Mouse (Mus musculus) forebrain, postnatal 0 days (tissue): ENCODE data around the gene Mmd. TPM values are rescaled to one million over a fixed set of nuclear protein-coding genes. Genes with fewer than 3 reads are reported as not detected.
"Not testable (repeated sequence)": the region's sequence is repeated elsewhere in the genome, so short reads cannot be mapped to it uniquely, and the experiment has no call there.

Experiments used
- ATAC-seq: fragments of 200-750 bp; cut with Nextera tagmentation; 2 replicates; pipeline ENCODE4 v1.8.0; 2017; ENCODE audit warnings: mild to moderate bottlenecking, moderate library complexity
- DNase-seq: peaks from one replicate; pipeline ENCODE4 v3.0.0-alpha.2; 2015
- H3K27ac ChIP-seq: fragments of 300-500 bp; sonication (generic); 2 replicates; pipeline ENCODE4 v1.5.1; 2014; ENCODE audit warnings: low read depth, mild to moderate bottlenecking, antibody characterized with exemption, low read length, moderate library complexity, mixed read lengths
- H3K27me3 ChIP-seq: fragments of 300-500 bp; sonication (generic); 2 replicates; pipeline ENCODE4 v1.6.1; 2014; ENCODE audit warnings: mild to moderate bottlenecking, low read length, mixed read lengths; ENCODE audit not compliant: insufficient read depth
- H3K36me3 ChIP-seq: fragments of 300-500 bp; sonication (generic); 2 replicates; pipeline ENCODE4 v1.6.1; 2014; ENCODE audit warnings: mild to moderate bottlenecking, moderate library complexity; ENCODE audit not compliant: insufficient read depth
- H3K4me1 ChIP-seq: fragments of 300-500 bp; sonication (generic); 2 replicates; pipeline ENCODE4 v1.6.1; 2014; ENCODE audit warnings: antibody characterized with exemption; ENCODE audit not compliant: insufficient read depth
- H3K4me2 ChIP-seq: fragments of 300-500 bp; sonication (generic); 2 replicates; pipeline ENCODE4 v1.6.1; 2014; ENCODE audit warnings: low read depth, mild to moderate bottlenecking, moderate library complexity
- H3K4me3 ChIP-seq: fragments of 300-500 bp; sonication (generic); 2 replicates; pipeline ENCODE4 v1.5.1; 2014; ENCODE audit warnings: low read depth, low read length, mixed read lengths
- H3K9ac ChIP-seq: fragments of 300-500 bp; sonication (generic); 2 replicates; pipeline ENCODE4 v1.6.1; 2014; ENCODE audit warnings: mild to moderate bottlenecking
- H3K9me3 ChIP-seq: fragments of 300-500 bp; sonication (generic); 2 replicates; pipeline ENCODE4 v1.6.1; 2016; ENCODE audit warnings: low read length
- CTCF ChIP-seq: sonication (generic); IDR thresholded peaks from 2 replicates; pipeline ENCODE4 v1.5.1; 2016; ENCODE audit warnings: antibody characterized with exemption, control low read depth, low read depth
- WGBS: fragments of 180-500 bp; shearing (Covaris S2); extraction: QIAGEN DNeasy Blood & Tissue Kit; methylation state at CpG from one replicate; pipeline ENCODE4 v1.1.7; 2014; 5-methylcytosine and 5-hydroxymethylcytosine counted together
- polyA plus RNA-seq: library from polyadenylated mRNA; unstranded; fragments of >200 nt; fragmentation: Nextera tagmentation; extraction: Ambion mirVana; gene quantifications from 2 replicates; pipeline ENCODE4 v1.2.1, GENCODE M21; 2015
- total RNA-seq: library from RNA; depleted of rRNA; stranded (reverse); fragments of >200 nt; gene quantifications from 2 replicates; pipeline ENCODE4 v1.2.3, GENCODE M21; 2014

The Mmd gene
- total and polyA plus RNA-seq, 2 experiments from 2014 or later = 119 to 161 TPM

GRCm38 (mm10) chr11:90280069-90280468 lies 30.8 kb downstream of the Mmd start:
- Histone ChIP-seq H3K4me3 (no peak overlapping the region), H3K36me3 (peaks cover 6% of the 10 kb centered on the region; the same call in 1 of the 2 replicates), H3K27me3 (no peaks in the 10 kb centered on the region), H3K4me2 (no peak overlapping the region), H3K9me3 (no peaks in the 10 kb centered on the region), H3K4me1 (no peaks in the 10 kb centered on the region), H3K9ac (no peak overlapping the region), H3K27ac (no peak overlapping the region)
- WGBS = 91% methylated on average over 5 of the region's 5 CpGs
- no peak for DNase-seq
- ATAC-seq = no peak
- TF ChIP-seq CTCF = no peak

GRCm38 (mm10) chr11:90281943-90282342 lies 32.7 kb downstream of the Mmd start:
- not testable (repeated sequence) for H3K9me3 ChIP-seq, H3K4me1 ChIP-seq, H3K4me3 ChIP-seq, DNase-seq, H3K27ac ChIP-seq, H3K9ac ChIP-seq, H3K36me3 ChIP-seq, ATAC-seq, H3K27me3 ChIP-seq, H3K4me2 ChIP-seq
- WGBS = 92% methylated on average over 2 of the region's 2 CpGs

DNA sequence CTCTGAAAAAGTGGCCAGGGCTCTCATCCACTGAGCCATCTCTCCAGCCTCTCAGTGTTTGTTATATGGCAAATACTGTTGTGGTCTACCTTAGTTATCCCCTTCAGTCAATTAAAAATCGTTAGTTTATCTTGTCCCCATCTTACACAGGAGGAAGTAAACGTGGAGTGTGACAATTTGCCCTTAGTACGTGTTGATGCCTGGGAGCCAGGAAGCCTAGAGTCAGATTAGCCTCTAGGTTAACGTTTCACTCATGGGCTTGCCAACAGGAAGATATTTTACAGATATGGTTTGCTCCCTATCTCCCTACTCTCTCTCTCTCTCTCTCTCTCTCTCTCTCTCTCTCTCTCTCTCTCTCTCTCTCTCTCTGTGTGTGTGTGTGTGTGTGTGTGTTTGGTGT lies 33.9 kb downstream of the Mmd start:
- no peaks in the 10 kb centered on the region for H3K4me1 ChIP-seq
- ATAC-seq = no peak
- H3K27me3 ChIP-seq = no peaks in the 10 kb centered on the region
- no peak overlapping the region for H3K4me3 ChIP-seq
- no peak overlapping the region for H3K4me2 ChIP-seq
- DNase-seq = no peak
- TF ChIP-seq CTCF = no peak
- no peaks in the 10 kb centered on the region for H3K36me3 ChIP-seq
- 80% methylated on average over 4 of the region's 4 CpGs for WGBS
- H3K9ac ChIP-seq = no peak overlapping the region
- no peak overlapping the region for H3K27ac ChIP-seq
- no peaks in the 10 kb centered on the region for H3K9me3 ChIP-seq

DNA sequence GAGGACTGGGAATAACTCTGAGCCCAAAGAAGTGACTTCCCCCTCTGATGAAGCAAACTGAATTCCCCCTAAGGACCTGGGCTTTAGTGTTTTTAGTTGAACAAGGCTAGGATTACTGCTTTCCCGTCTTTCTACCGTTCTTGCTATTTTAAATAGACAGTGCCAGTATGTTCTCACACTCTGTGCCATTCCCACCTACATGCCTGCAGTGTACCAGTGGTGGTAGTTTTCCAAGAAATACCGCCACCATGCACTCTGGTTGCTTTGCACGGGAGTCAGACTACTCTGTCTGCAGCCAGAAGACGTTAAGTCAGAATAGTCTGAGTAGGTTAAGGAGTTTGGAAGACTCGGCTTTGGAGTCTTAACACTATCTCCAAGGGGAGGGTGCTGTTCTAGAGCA lies 34.3 kb downstream of the Mmd start:
- no peaks in the 10 kb centered on the region for H3K36me3 ChIP-seq
- H3K27me3 ChIP-seq = no peaks in the 10 kb centered on the region
- no peak overlapping the region for H3K9ac ChIP-seq
- H3K9me3 ChIP-seq = no peaks in the 10 kb centered on the region
- no peak overlapping the region for H3K4me3 ChIP-seq
- ATAC-seq (no peak), DNase-seq (no peak)
- WGBS = 73% methylated on average over 6 of the region's 6 CpGs
- H3K4me2 ChIP-seq = no peak overlapping the region
- no peak overlapping the region for H3K27ac ChIP-seq
- no peak for TF ChIP-seq CTCF
- H3K4me1 ChIP-seq = no peaks in the 10 kb centered on the region

DNA sequence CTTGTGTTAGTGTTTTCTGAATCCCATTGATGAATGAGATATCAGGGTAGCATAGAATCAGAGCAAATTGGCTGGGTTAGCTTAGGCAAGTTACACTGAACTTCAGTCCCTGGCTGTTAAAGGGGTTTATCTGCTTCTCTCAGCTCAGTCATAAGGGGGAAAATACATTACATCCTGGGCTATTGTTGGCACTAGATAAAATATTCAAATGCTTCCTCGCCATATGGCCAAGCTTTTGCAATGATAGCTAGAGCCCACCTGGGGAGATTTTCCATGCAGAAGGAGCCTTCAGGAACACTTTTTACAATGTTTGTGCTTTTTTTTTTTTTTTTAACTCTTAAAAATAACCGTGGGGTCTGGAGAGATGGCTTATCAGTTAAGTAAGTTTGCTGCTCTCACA lies 34.8 kb downstream of the Mmd start:
- TF ChIP-seq CTCF = no peak
- 84% methylated on average over 2 of the region's 2 CpGs for WGBS
- Histone ChIP-seq H3K9me3 (no peaks in the 10 kb centered on the region), H3K36me3 (no peaks in the 10 kb centered on the region), H3K27ac (no peak overlapping the region), H3K27me3 (no peaks in the 10 kb centered on the region), H3K4me3 (no peak overlapping the region), H3K4me2 (no peak overlapping the region), H3K9ac (no peak overlapping the region), H3K4me1 (no peaks in the 10 kb centered on the region)
- ATAC-seq = no peak
- DNase-seq = no peak

GRCm38 (mm10) chr11:90284623-90285022 lies 35.4 kb downstream of the Mmd start:
- Histone ChIP-seq H3K4me2 (no peak overlapping the region), H3K27me3 (no peaks in the 10 kb centered on the region), H3K36me3 (no peaks in the 10 kb centered on the region), H3K4me1 (no peaks in the 10 kb centered on the region), H3K9ac (no peak overlapping the region), H3K4me3 (no peak overlapping the region), H3K27ac (no peak overlapping the region), H3K9me3 (no peaks in the 10 kb centered on the region)
- TF ChIP-seq CTCF = no peak
- no peak for DNase-seq
- ATAC-seq = no peak
- WGBS = 70% methylated on average over 4 of the region's 4 CpGs

- WGBS = 86% methylated on average over 6 of the region's 6 CpGs
- Histone ChIP-seq H3K4me1 (no peaks in the 10 kb centered on the region), H3K4me2 (no peak overlapping the region), H3K27ac (no peak overlapping the region), H3K27me3 (no peaks in the 10 kb centered on the region), H3K9me3 (no peaks in the 10 kb centered on the region), H3K36me3 (no peaks in the 10 kb centered on the region), H3K4me3 (no peak overlapping the region), H3K9ac (no peak overlapping the region)
- no peak for TF ChIP-seq CTCF
- ATAC-seq (no peak), DNase-seq (no peak)
These were observed 37.4 kb downstream of the Mmd start for GRCm38 (mm10) chr11:90286550-90287154.
